Mouse (Mus musculus): Measurements from ENCODE around the gene Cd9.

GRCm38 (mm10) chr6:125420458-125421063, 74.0 kb downstream of the Cd9 start:
- TF ChIP-seq GATA1 (IDR thresholded peaks at IDR 0.05; ENCODE audit: borderline replicate concordance, low read length) (no peak), FLI1 (IDR thresholded peaks at IDR 0.05; ENCODE audit: low read length) (no peak)
